Comparison of ENCODE assay signal across 7 mouse cellular contexts in the genomic region with DNA sequence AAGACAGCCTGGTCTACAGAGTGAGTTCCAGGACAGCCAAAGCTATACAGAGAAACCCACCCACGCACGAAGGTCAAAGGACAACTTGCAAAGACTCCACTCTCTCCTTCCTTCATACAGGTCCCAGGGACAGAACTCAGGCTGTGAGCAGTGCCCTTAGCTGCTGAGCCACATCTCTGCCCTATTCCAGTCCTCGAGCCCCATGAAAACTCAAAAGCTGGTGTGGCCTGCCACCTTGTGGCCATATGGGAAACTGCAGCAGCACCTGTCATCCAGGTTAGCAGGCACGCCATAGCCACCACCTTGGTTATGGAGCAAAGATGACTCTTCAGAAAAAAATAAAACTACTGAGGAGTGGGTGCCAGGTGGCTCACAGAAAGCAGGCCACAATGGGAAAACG. TPM values are rescaled to one million over a fixed set of nuclear protein-coding genes. Genes with fewer than 3 reads are reported as not detected.
A peak's percentile ranks its signal among the peaks of the same experiment; 100 is the strongest.
DNase-seq lines count a peak whose midpoint lies in the region; ATAC-seq and TF ChIP-seq lines count a peak whose summit lies in the region.

No protein-coding gene starts in this region.

- H3K4me2 ChIP-seq in intestine, postnatal 0 days (replicated peaks; ENCODE audit: low read depth): no peak overlapping the region
- H3K4me2 ChIP-seq in midbrain, embryonic 11.5 days: no peak overlapping the region

- no peaks in the 10 kb centered on the region for H3K27me3 ChIP-seq in intestine, postnatal 0 days (replicated peaks; ENCODE audit: control insufficient read depth, insufficient read depth, low read length)
- H3K27me3 ChIP-seq in midbrain, embryonic 11.5 days (ENCODE audit: control insufficient read depth, insufficient read depth, low read length): no peaks in the 10 kb centered on the region

- no peak overlapping the region for H3K4me3 ChIP-seq in intestine, postnatal 0 days (ENCODE audit: low read depth, low read length)
- no peak overlapping the region for H3K4me3 ChIP-seq in midbrain, embryonic 11.5 days (ENCODE audit: low read depth, low read length)

- H3K9ac ChIP-seq in intestine, postnatal 0 days (ENCODE audit: low read depth, low read length): no peak overlapping the region
- H3K9ac ChIP-seq in midbrain, embryonic 11.5 days (ENCODE audit: low read length): no peak overlapping the region

- no peaks in the 10 kb centered on the region for H3K36me3 ChIP-seq in intestine, postnatal 0 days (ENCODE audit: control insufficient read depth, insufficient read depth)
- peaks cover 4% of the 10 kb centered on the region for H3K36me3 ChIP-seq in midbrain, embryonic 11.5 days (ENCODE audit: control insufficient read depth, insufficient read depth, low read length)

- no peaks in the 10 kb centered on the region for H3K9me3 ChIP-seq in intestine, postnatal 0 days (ENCODE audit: control insufficient read depth)
- H3K9me3 ChIP-seq in midbrain, embryonic 11.5 days (ENCODE audit: control insufficient read depth, low read length): no peaks in the 10 kb centered on the region

- TF ChIP-seq CTCF in intestine, postnatal 0 days (IDR thresholded peaks at IDR 0.05; ENCODE audit: low read depth): peak; percentile 97

- no peak overlapping the region for H3K27ac ChIP-seq in intestine, postnatal 0 days (ENCODE audit: low read depth, low read length)
- no peak overlapping the region for H3K27ac ChIP-seq in midbrain, embryonic 11.5 days (ENCODE audit: low read depth, low read length)

- H3K4me1 ChIP-seq in intestine, postnatal 0 days (replicated peaks; ENCODE audit: control insufficient read depth, insufficient read depth, low read length): no peaks in the 10 kb centered on the region
- no peaks in the 10 kb centered on the region for H3K4me1 ChIP-seq in midbrain, embryonic 11.5 days (ENCODE audit: control insufficient read depth, insufficient read depth, low read length)

- ATAC-seq in intestine, postnatal 0 days: peak; percentile 46
- ATAC-seq in midbrain, embryonic 11.5 days (ENCODE audit: low FRiP score): peak; percentile 72

- intact Hi-C loops in gastrocnemius, postnatal 36 days (cut with DNase I): loop anchor here (1.0 to 5.0 kb wide), 3 partner anchors 98 to 171 kb away; no protein-coding TSS in a partner anchor
- intact Hi-C loops in left cerebral cortex, postnatal 36 days (cut with DNase I): loop anchor here (1.0 to 5.0 kb wide), 3 partner anchors 97 to 172 kb away; no protein-coding TSS in a partner anchor

- DNase-seq in adrenal gland, adult 18-20 months (ENCODE audit: low spot score in 2 of 2): peak; percentile 81
- DNase-seq in embryo, embryonic 10.5 days (ENCODE audit: low spot score): peak; percentile 86
- DNase-seq in gastrocnemius, postnatal 36 days: peak; percentile 58 to 78
- peak; percentile 80 to 83 for DNase-seq in left cerebral cortex, postnatal 36 days (ENCODE audit: low spot score in 2 of 2)
- peak; percentile 98 for DNase-seq in midbrain, embryonic 11.5 days (ENCODE audit: low spot score, missing footprints)
- DNase-seq in right cerebral cortex, postnatal 4 days: peak; percentile 74

- WGBS in intestine, postnatal 0 days: 18% methylated on average over 5 of the region's 5 CpGs
- WGBS in midbrain, embryonic 11.5 days: 19% methylated on average over 5 of the region's 5 CpGs

RNA-seq across cellular contexts. Expression of a gene that starts 8.0 kb away (rescaled TPM):
- total RNA-seq in adrenal gland, adult 18-20 months (2021): 1 to 10 TPM; 2.4 to 2.5 TPM
- total RNA-seq in gastrocnemius, postnatal 36 days (2021): under 1 TPM; 0.46 to 0.79 TPM
- 14.8 and 16.5 TPM in 2 replicates for polyA plus RNA-seq in intestine, postnatal 0 days (2015; fragmentation: Nextera tagmentation; extraction: Ambion mirVana)
- total RNA-seq in left cerebral cortex, postnatal 36 days (2021): 1 to 10 TPM; 3.1 to 4.1 TPM
- 79.2 and 89.1 TPM in 2 replicates for polyA plus RNA-seq in midbrain, embryonic 11.5 days (2014; fragmentation: Nextera tagmentation; extraction: Ambion mirVana)

RNA-seq across cellular contexts. Expression of a gene that starts 12.4 kb away (rescaled TPM):
- under 1 TPM; 0.16 to 0.17 TPM for total RNA-seq in adrenal gland, adult 18-20 months (2021)
- total RNA-seq in gastrocnemius, postnatal 36 days (2021): not detected
- polyA plus RNA-seq in intestine, postnatal 0 days (2015; fragmentation: Nextera tagmentation; extraction: Ambion mirVana): 0.10 TPM in 1 of 2 replicates, not detected in the other
- total RNA-seq in left cerebral cortex, postnatal 36 days (2021): 1 to 10 TPM in 1 of 2 experiments, under 1 TPM in 1; 0.22 to 1.1 TPM
- 0.07 and 0.17 TPM in 2 replicates for polyA plus RNA-seq in midbrain, embryonic 11.5 days (2014; fragmentation: Nextera tagmentation; extraction: Ambion mirVana)

RNA-seq across cellular contexts. Expression of a gene that starts 15.6 kb away (rescaled TPM):
- total RNA-seq in adrenal gland, adult 18-20 months (2021): under 1 TPM; 0.33 to 0.90 TPM
- total RNA-seq in gastrocnemius, postnatal 36 days (2021): not detected
- 0.13 TPM in 1 of 2 replicates, not detected in the other for polyA plus RNA-seq in intestine, postnatal 0 days (2015; fragmentation: Nextera tagmentation; extraction: Ambion mirVana)
- total RNA-seq in left cerebral cortex, postnatal 36 days (2021): 100 to 1,000 TPM in 1 of 2 experiments, 10 to 100 TPM in 1; 97.8 to 105 TPM
- polyA plus RNA-seq in midbrain, embryonic 11.5 days (2014; fragmentation: Nextera tagmentation; extraction: Ambion mirVana): 1.0 and 1.4 TPM in 2 replicates

RNA-seq across cellular contexts. Expression of a gene that starts 23.9 kb away (rescaled TPM):
- under 1 TPM; 0.13 to 0.27 TPM for total RNA-seq in adrenal gland, adult 18-20 months (2021)
- not detected for total RNA-seq in gastrocnemius, postnatal 36 days (2021)
- polyA plus RNA-seq in intestine, postnatal 0 days (2015; fragmentation: Nextera tagmentation; extraction: Ambion mirVana): not detected in 2 replicates
- 1 to 10 TPM; 3.6 to 4.7 TPM for total RNA-seq in left cerebral cortex, postnatal 36 days (2021)
- 0.14 and 0.57 TPM in 2 replicates for polyA plus RNA-seq in midbrain, embryonic 11.5 days (2014; fragmentation: Nextera tagmentation; extraction: Ambion mirVana)

RNA-seq across cellular contexts. Expression of a gene that starts 38.1 kb away (rescaled TPM):
- 1 to 10 TPM; 3.4 to 3.8 TPM for total RNA-seq in adrenal gland, adult 18-20 months (2021)
- under 1 TPM; 0.31 to 0.91 TPM for total RNA-seq in gastrocnemius, postnatal 36 days (2021)
- polyA plus RNA-seq in intestine, postnatal 0 days (2015; fragmentation: Nextera tagmentation; extraction: Ambion mirVana): 1.7 and 3.0 TPM in 2 replicates
- total RNA-seq in left cerebral cortex, postnatal 36 days (2021): 100 to 1,000 TPM; 503 to 533 TPM
- 163 and 169 TPM in 2 replicates for polyA plus RNA-seq in midbrain, embryonic 11.5 days (2014; fragmentation: Nextera tagmentation; extraction: Ambion mirVana)

Comparison
In these comparisons a context has a peak if more than half of its experiments do, and no peak if none do; other contexts are left out.
1. RNA of a gene that starts 15.6 kb away (total RNA-seq): 97.8 to 105 TPM in left cerebral cortex, postnatal 36 days; 0.33 to 0.90 TPM in adrenal gland, adult 18-20 months and not detected in gastrocnemius, postnatal 36 days; every median in the first group is over 10 times any median in the second.
2. Peak in every context shown above with its lines, with median percentiles within 50 percentile points of each other: DNase-seq.